Mouse (Mus musculus) stomach, embryonic 16.5 days (tissue): ENCODE results near the gene Tmem266. TPM values are rescaled to one million over a fixed set of nuclear protein-coding genes. Genes with fewer than 3 reads are reported as not detected.

Experiments
- ATAC-seq: fragments of 200-750 bp; cut with Nextera tagmentation; 2 replicates; pipeline ENCODE4 v1.8.0; 2017; ENCODE audit warnings: moderate number of reproducible peaks, moderate TSS enrichment; ENCODE audit not compliant: insufficient read depth, low FRiP score
- H3K27ac ChIP-seq: fragments of 300-500 bp; sonication (generic); 2 replicates; pipeline ENCODE4 v1.5.1; 2014; ENCODE audit warnings: low read length
- H3K27me3 ChIP-seq: fragments of 300-500 bp; sonication (generic); 2 replicates; pipeline ENCODE4 v1.6.1; 2014; ENCODE audit warnings: low read length, control low read depth, mixed read lengths; ENCODE audit not compliant: control insufficient read depth, insufficient read depth
- H3K36me3 ChIP-seq: fragments of 300-500 bp; sonication (generic); 2 replicates; pipeline ENCODE4 v1.6.1; 2014; ENCODE audit warnings: low read length; ENCODE audit not compliant: control insufficient read depth, insufficient read depth
- H3K4me1 ChIP-seq: fragments of 300-500 bp; sonication (generic); 2 replicates; pipeline ENCODE4 v1.6.1; 2014; ENCODE audit warnings: low read length, control low read depth, mixed read lengths; ENCODE audit not compliant: control insufficient read depth, insufficient read depth
- H3K4me2 ChIP-seq: fragments of 300-500 bp; sonication (generic); 2 replicates; pipeline ENCODE4 v1.6.1; 2014; ENCODE audit warnings: low read depth, low read length, mixed read lengths
- H3K4me3 ChIP-seq: fragments of 300-500 bp; sonication (generic); replicated peaks from 2 replicates; pipeline ENCODE4 v1.5.1; 2014; ENCODE audit warnings: mild to moderate bottlenecking, low read length
- H3K9ac ChIP-seq: fragments of 300-500 bp; sonication (generic); 2 replicates; pipeline ENCODE4 v1.6.1; 2014; ENCODE audit warnings: low read length
- H3K9me3 ChIP-seq: fragments of 300-500 bp; sonication (generic); replicated peaks from 2 replicates; pipeline ENCODE4 v1.6.1; 2016; ENCODE audit warnings: low read length, control low read depth; ENCODE audit not compliant: control insufficient read depth
- WGBS: fragments of 180-500 bp; shearing (Covaris S2); extraction: QIAGEN DNeasy Blood & Tissue Kit; methylation state at CpG from one replicate; pipeline ENCODE4 v1.1.7; 2014; 5-methylcytosine and 5-hydroxymethylcytosine counted together
- polyA plus RNA-seq: library from polyadenylated mRNA; unstranded; fragments of >200 nt; fragmentation: Nextera tagmentation; extraction: Ambion mirVana; gene quantifications from 2 replicates; pipeline ENCODE4 v1.2.1, GENCODE M21; 2015

Gene Tmem266
- polyA plus RNA-seq, 1 experiment from 2014 or later = 1.2 TPM

GRCm38 (mm10) chr9:55307557-55307956 is 19.2 kb upstream of the Tmem266 start:
- 50% methylated on average over 5 of the region's 5 CpGs for WGBS
- H3K27ac ChIP-seq = no peak overlapping the region
- no peaks in the 10 kb centered on the region for H3K4me1 ChIP-seq
- no peaks in the 10 kb centered on the region for H3K27me3 ChIP-seq
- H3K4me3 ChIP-seq = no peak overlapping the region
- no peak overlapping the region for H3K9ac ChIP-seq
- no peak overlapping the region for H3K4me2 ChIP-seq
- no peaks in the 10 kb centered on the region for H3K36me3 ChIP-seq
- H3K9me3 ChIP-seq = no peaks in the 10 kb centered on the region
- no peak for ATAC-seq

- WGBS = 83% methylated on average over 5 of the region's 5 CpGs
- Histone ChIP-seq H3K27me3 (no peaks in the 10 kb centered on the region), H3K9me3 (no peaks in the 10 kb centered on the region), H3K9ac (no peak overlapping the region), H3K4me1 (no peaks in the 10 kb centered on the region), H3K36me3 (no peaks in the 10 kb centered on the region), H3K4me3 (no peak overlapping the region), H3K27ac (no peak overlapping the region), H3K4me2 (no peak overlapping the region)
- no peak for ATAC-seq
These were observed 18.3 kb upstream of the Tmem266 start for GRCm38 (mm10) chr9:55308455-55308854.

DNA sequence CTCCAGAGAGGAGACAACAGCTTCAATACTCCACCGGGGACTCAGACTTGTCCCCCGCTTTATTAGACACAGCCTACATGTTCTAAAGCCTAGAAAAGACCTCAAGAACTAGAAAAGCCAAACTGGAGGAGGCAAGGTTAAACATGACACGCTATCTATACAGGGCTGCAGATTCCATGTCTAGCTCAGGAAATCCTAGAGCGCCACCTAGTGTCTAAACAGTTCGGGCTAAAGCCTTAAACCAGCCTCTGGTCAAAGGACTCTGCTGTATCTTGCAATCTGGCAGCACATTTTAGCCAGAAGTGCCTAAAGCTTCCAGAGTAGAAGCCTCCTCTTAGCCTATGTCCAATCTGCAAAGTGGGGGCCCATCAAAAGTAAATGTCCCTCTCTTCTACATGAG is 15.2 kb upstream of the Tmem266 start:
- no peak overlapping the region for H3K4me3 ChIP-seq
- H3K9ac ChIP-seq = no peak overlapping the region
- ATAC-seq = peak; percentile 76
- H3K4me1 ChIP-seq = no peaks in the 10 kb centered on the region
- 7% methylated on average over 5 of the region's 5 CpGs for WGBS
- H3K9me3 ChIP-seq = no peaks in the 10 kb centered on the region
- H3K36me3 ChIP-seq = no peaks in the 10 kb centered on the region
- H3K4me2 ChIP-seq = no peak overlapping the region
- no peak overlapping the region for H3K27ac ChIP-seq
- no peaks in the 10 kb centered on the region for H3K27me3 ChIP-seq

DNA sequence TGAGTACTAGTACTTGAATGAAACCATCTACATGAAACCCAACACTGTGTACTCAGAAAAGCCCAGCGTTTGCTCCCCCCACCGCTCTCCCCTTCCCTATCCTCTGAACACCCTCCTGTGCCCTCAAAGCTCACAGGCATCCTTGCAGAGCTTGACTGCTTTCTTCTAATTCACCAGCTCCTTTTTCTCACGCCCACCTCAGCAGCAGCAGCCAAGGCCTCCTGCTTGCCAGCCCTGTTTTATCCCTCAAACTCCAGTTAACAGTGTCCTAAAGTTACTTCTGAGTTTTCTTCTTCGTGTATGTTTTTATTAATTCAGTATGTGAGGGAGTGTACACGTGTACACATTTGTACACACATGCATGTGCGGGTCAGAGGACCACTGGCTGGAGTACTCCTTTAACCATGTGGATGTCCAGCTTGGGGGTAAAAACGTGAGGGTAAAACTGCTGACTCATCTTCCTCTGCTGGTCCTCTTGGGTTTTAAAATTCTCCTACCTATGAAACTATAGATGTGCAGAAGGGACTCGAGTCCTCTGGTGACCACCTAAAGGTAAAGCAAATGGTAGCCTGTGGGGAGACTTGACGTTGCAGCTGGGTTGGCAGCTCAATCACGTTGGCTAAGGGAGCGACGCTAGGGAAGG is 13.0 kb upstream of the Tmem266 start:
- no peak overlapping the region for H3K4me2 ChIP-seq
- no peak overlapping the region for H3K4me3 ChIP-seq
- no peak overlapping the region for H3K9ac ChIP-seq
- H3K27me3 ChIP-seq = no peaks in the 10 kb centered on the region
- ATAC-seq = no peak
- 62% methylated on average over 12 of the region's 12 CpGs for WGBS
- no peaks in the 10 kb centered on the region for H3K4me1 ChIP-seq
- no peaks in the 10 kb centered on the region for H3K9me3 ChIP-seq
- no peaks in the 10 kb centered on the region for H3K36me3 ChIP-seq
- no peak overlapping the region for H3K27ac ChIP-seq

GRCm38 (mm10) chr9:55322641-55323040 is 4.1 kb upstream of the Tmem266 start:
- Histone ChIP-seq H3K4me3 (no peak overlapping the region), H3K36me3 (no peaks in the 10 kb centered on the region), H3K9me3 (no peaks in the 10 kb centered on the region), H3K4me1 (no peaks in the 10 kb centered on the region; the same call in 1 of the 2 replicates), H3K9ac (no peak overlapping the region), H3K27me3 (peaks cover 8% of the 10 kb centered on the region), H3K4me2 (no peak overlapping the region), H3K27ac (no peak overlapping the region)
- no peak for ATAC-seq
- 56% methylated on average over 1 of the region's 1 CpGs for WGBS

- H3K4me3 ChIP-seq = no peak overlapping the region
- no peak overlapping the region for H3K27ac ChIP-seq
- ATAC-seq = no peak
- no peaks in the 10 kb centered on the region; the same call in 1 of the 2 replicates for H3K4me1 ChIP-seq
- H3K27me3 ChIP-seq = peaks cover 13% of the 10 kb centered on the region
- H3K9ac ChIP-seq = no peak overlapping the region
- no peak overlapping the region for H3K4me2 ChIP-seq
- no peaks in the 10 kb centered on the region for H3K36me3 ChIP-seq
- 58% methylated on average over 8 of the region's 8 CpGs for WGBS
- no peaks in the 10 kb centered on the region for H3K9me3 ChIP-seq
These were observed 2.6 kb upstream of the Tmem266 start for GRCm38 (mm10) chr9:55324085-55324484.

GRCm38 (mm10) chr9:55324516-55324915 is 2.2 kb upstream of the Tmem266 start:
- Histone ChIP-seq H3K4me3 (no peak overlapping the region), H3K27ac (no peak overlapping the region), H3K4me2 (no peak overlapping the region), H3K9ac (no peak overlapping the region), H3K27me3 (peaks cover 13% of the 10 kb centered on the region), H3K9me3 (no peaks in the 10 kb centered on the region), H3K4me1 (no peaks in the 10 kb centered on the region; the same call in 1 of the 2 replicates), H3K36me3 (no peaks in the 10 kb centered on the region)
- WGBS = 53% methylated on average over 10 of the region's 10 CpGs
- ATAC-seq = no peak

GRCm38 (mm10) chr9:55325061-55325460 is 1.7 kb upstream of the Tmem266 start:
- Histone ChIP-seq H3K4me1 (no peaks in the 10 kb centered on the region; the same call in 1 of the 2 replicates), H3K9ac (no peak overlapping the region), H3K4me3 (no peak overlapping the region), H3K27me3 (peaks cover 13% of the 10 kb centered on the region), H3K9me3 (no peaks in the 10 kb centered on the region), H3K27ac (no peak overlapping the region), H3K4me2 (no peak overlapping the region), H3K36me3 (no peaks in the 10 kb centered on the region)
- no peak for ATAC-seq
- WGBS = 21% methylated on average over 1 of the region's 1 CpGs

DNA sequence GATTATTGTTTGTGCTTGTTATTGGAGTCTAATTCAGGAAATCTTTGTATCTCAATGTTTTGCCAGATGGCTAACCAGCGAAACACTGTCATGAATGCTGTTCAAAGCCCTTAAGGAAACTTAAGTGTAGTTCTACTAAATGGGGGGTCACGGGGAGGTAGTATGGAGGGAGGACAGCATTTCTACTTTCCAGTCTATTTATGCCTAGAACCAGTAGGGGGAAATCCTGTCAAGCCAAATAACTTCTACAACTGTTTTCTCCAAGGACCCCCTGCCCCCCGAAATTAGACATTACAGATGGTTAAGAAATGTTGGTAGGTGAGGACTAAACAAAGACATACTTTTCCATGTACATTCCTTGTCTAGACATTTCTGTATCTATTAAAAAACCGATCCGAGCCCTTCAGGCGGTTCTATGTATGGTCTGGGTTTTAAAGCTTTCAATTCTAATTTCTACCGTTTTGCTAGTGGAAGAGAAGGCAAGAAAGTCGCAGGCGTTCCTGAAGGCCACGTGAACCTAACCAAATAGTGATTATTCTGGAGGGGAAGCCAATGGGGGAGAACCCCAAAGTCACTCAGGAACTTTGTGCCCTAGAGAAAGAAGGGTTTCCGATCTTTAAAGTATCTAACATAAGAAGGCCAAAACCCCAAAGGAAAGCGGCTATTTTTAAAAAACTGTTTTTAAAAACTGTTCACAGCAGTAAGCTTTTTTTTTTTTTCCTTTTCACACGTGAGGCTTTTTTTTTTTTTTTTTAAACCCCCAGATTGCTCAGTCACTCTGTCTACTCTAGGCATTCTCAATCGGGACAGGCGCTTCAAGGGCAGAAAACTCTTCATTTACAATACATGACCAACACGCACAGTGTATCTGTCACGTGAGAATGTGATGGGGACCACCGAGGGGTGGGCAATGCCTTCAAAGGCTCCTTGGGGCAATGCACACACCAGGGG is 874 bp upstream of the Tmem266 start:
- H3K27ac ChIP-seq = no peak overlapping the region
- peaks cover 13% of the 10 kb centered on the region for H3K27me3 ChIP-seq
- no peak for ATAC-seq
- H3K9ac ChIP-seq = peak overlapping the region; percentile 83
- H3K9me3 ChIP-seq = no peaks in the 10 kb centered on the region
- no peaks in the 10 kb centered on the region for H3K36me3 ChIP-seq
- H3K4me3 ChIP-seq = peak overlapping the region; percentile 82
- H3K4me1 ChIP-seq = no peaks in the 10 kb centered on the region; the same call in 1 of the 2 replicates
- H3K4me2 ChIP-seq = peak overlapping the region; percentile 94
- whole genome bisulfite sequencing = 16% methylated on average over 18 of the region's 18 CpGs
